Mouse (Mus musculus): ENCODE results near the gene Ms4a4d.
"Not testable (repeated sequence)": the region's sequence is repeated elsewhere in the genome, so short reads cannot be mapped to it uniquely, and the experiment has no call there.

Ms4a4d gene

DNA sequence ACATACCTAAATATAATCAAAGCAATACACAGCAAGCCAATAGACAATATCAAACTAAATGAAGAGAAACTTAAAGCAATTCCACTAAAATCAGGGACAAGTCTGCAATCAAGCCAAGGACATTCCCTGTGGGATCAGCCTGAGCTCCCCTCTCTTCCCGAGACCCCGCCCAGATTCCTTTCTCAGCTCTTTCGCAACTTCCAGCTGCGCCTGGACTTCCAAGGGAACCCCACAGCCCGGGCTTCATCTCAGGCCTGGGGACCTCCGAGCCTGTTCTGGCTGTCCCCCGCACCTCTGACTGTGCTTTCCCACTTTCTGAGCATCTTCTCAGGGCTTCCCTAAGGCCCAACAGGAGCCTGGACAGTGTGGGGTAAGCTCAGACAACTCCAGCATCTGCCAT lies at the start of gene Ms4a4d:
TSS of gene Ms4a4d (plus strand) at position 209 of the 400 bp plus-strand sequence.
- DNase-seq (ENCODE audit: low spot score in 2 of 2): no peak

DNA sequence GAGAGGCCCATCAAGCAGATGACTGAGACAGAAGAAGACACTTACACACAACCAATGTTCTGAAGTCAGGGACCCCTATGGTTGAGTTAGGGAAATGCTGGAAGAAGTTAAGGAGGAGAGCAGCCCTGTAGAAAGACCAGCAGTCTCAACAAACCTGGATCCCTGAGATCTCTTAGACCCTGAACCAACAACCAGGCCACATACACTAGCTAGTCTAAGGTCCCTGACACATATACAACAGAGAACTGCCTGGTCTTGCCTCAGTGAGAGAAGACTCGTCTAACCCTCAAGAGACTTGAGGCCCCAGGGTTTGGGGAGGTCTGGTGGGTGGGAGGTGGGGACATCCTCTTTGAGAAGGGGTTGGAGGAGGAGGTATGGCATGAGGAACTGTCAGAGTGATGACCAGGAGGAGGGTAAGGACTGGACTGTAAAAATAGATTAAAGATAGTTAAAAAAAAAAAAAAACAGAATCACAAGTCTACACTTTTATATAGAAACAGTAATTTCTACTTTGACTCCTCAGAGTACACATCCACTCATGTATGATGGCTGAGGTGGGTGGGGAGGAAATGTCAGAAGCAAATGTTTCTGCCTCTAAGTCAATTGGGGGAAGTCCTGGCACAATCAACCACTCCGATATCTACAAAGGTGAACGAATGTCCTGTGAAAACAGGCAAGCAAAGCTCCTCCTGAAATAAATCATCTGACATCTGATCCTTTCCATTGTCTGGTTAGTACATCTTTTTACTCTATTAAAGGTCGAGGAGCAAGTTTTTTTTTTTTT lies 45.0 kb upstream of the Ms4a4d start:
- no peak for DNase-seq (ENCODE audit: low spot score in 2 of 2)

DNA sequence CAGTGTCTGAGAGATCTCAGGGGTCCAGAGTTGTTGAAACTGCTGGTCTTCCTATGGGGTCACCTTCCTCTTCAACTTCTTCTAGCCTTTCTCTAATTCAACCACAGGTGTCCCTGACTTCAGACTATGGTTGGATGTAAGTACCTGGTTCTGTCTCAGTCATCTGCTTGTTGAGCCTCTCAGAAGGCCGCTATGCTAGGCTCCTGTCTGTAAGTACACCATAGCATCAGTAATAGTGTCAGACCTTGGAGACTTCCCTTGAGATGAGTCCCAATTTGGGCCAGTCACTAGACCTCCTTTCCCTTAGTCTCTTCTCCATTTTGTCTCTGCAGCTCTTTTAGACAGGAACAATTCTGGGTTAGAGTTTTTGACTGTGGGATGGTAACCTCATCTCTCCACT lies 43.9 kb upstream of the Ms4a4d start:
- no peak for DNase-seq (ENCODE audit: low spot score in 2 of 2)

DNA sequence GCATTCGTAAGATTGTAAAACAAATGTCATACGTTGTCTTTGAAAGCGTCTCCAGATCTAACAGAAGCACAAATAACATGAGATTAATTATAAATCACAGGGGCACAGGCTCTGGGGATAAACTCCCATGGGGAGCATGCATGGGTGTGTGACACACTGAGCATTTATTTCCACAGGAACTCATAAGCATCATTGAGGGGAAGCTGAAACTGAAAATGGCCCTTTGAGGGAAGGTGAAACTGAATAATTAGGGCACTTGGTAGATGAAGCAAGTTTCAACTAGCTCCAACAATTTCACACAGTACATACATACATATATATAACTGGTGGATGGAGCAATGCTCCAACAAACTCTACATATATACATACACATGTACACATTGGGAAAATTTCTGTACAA lies 42.1 kb upstream of the Ms4a4d start:
- DNase-seq (ENCODE audit: low spot score in 2 of 2): no peak

DNA sequence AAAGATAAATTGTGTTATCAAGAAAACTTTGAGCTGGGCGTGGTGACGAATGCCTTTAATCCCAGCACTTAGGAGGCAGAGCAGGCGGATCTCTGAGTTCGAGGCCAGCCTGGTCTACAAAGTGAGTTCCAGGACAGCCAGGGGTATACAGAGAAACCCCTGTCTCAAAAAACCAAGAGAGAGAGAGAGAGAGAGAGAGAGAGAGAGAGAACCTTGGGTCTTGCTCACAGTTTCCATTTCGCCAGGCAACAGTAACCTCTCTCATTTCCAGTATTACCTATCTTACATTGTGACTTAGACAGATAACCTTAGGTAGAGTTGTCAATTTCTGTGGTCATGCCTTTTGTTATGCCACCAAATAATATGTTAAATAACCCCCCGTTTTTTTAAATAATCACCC lies 40.2 kb upstream of the Ms4a4d start:
- no peak for DNase-seq (ENCODE audit: low spot score in 2 of 2)

DNA sequence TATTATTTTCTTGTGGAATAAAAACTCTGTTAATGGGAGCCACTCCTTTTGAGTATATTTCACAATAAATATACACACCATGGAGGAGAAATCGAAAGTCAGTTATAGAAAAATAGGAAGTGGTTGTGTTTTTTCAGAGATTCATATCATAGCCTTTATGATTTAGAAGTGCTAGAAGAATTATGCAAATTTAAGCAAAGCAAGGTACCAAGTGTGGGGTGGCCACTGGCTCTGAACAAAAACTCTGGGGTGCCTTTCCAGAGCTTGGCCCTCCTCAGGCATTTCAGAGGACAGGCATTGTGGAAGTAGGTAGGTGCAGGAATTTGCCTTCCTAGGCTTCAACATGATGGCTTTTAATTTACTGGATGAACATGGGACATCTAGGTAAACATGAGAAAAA lies 39.3 kb upstream of the Ms4a4d start:
- DNase-seq (ENCODE audit: low spot score in 2 of 2): not testable (repeated sequence)

DNA sequence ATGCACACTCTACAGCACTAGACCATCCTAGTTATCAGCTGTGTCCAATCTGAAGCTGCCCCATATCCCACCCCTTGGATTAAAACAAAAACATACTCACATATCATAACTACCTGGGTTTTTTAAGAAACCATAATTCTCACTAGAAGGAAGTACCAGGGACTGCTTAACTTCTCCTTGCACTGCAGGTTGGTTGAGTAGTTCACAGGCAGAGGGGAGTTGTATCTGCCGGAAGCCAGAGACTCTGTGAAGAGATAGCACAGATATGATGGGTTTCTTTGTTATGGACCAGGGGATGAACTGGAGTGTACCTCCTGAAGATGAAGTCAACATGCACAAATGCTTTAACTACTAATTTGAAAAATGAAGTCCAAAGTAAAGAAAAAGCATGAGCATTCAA lies 35.8 kb upstream of the Ms4a4d start:
- no peak for DNase-seq (ENCODE audit: low spot score in 2 of 2)

DNA sequence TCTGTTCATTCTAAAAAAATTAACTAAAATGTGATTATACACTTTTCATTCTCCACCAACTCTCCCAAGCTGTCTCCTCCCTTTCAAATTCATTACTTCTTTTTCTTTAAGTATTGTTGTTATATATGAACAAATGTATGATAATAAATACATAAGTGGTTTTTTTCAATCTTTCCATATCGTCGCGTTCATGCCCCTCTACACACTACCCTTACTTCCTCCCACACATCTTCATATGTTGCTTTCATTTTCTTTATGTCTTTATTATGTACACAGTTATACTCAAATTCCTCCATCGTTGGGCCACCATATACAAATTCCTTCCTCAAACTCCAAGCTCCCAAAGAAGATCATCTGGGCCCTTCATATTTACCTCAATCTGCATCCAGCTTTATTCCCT lies 35.3 kb upstream of the Ms4a4d start:
- DNase-seq (ENCODE audit: low spot score in 2 of 2): no peak

DNA sequence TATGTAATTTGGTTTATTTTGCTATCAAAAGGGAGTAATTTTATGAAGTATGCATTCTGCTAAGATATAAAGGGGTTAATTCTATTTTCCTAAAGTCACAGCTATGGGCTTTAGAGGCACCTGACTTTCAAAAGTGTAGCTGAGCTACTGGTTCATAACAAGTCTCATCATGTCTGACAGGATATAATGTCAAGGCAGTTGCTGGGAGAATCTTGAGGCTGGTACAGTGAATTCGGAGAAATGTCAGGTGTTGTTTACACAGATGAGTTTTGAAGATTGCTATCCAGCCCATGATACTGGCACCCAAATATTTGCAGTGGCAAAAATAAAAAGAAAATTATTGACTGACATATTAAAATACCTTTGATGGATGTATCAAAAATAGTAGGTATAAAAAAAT lies 31.7 kb upstream of the Ms4a4d start:
- no peak for DNase-seq (ENCODE audit: low spot score in 2 of 2)

DNA sequence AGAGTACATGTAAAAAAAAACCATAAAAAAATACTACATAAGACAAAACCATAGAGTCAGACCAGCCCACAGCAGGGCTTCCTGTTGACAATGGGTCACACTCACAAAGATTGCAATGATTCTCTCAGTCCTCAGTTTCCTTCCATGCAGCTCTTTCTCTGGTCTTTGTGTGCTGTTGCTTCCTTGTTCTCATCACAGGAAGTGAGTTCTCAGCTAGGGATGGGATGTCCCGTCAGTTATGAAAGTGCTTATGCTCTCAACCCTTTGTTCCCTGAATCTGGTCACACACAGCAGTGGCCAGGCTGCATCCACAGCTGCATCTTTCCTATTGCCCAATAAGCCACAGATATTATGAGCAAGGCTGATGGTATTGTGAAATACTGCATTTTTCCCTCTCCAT lies 23.1 kb upstream of the Ms4a4d start:
- no peak for DNase-seq (ENCODE audit: low spot score in 2 of 2)

DNA sequence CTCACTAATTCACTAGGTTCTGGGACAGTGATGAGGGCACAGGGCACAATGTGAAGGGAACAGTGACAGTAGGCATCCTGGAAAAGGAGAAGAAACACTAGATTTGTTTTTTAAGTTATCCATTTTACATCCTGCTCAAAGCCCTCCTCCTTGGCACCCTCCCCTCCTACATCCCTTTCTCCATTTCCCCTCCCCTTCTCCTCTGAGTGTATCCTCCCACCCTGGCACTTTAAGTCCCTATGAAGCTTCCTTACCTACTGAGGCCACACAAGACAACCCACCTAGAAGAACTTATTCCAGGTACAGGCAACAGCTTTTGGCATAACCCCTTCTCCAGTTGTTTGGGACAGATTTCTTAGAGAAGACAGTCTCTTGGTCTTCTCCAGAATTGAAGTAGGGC lies 20.4 kb upstream of the Ms4a4d start, which contains the start of gene Ms4a6b:
TSS of gene Ms4a6b (plus strand) at position 267 of the 400 bp plus-strand sequence.
- no peak for DNase-seq (ENCODE audit: low spot score in 2 of 2)

DNA sequence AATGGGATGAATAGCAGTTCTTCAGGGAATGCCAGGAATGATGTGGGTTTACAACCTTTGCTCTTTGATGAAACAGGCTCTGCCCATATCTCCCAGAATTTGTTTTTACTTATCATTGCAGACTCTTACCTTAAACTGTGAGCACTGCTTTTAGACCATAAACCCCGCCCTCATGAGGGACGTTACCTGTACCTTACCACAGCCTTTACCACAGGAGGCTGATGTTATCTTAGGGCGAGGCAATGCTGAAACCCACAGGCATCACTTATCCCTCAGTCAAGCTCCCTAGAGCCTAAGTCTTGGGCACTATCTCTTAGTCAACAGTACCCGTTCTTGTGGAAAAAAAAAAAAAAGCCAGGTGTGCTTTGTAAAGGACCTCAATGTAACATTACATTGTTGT lies 19.8 kb upstream of the Ms4a4d start:
- DNase-seq (ENCODE audit: low spot score in 2 of 2): no peak

DNA sequence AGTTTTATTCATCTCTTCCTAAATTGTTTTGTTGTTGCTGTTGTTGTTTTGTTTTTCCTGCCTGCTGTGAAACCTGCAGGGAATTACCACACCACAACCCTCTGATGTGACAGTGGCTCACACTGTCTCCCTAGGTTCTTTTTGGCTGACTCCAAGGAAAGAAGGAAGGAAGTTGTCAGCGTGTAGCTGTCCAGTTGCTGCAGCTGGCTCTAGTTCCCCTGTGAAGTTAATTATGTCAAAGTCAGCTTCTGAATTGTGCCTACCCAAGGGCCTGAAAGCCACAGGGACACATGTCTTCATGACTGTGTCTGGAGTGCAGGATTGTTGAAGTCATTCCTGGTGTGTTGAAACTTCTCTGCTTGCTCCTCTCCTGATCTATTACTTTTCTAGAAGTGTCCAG lies 19.2 kb upstream of the Ms4a4d start:
- not testable (repeated sequence) for DNase-seq (ENCODE audit: low spot score in 2 of 2)

DNA sequence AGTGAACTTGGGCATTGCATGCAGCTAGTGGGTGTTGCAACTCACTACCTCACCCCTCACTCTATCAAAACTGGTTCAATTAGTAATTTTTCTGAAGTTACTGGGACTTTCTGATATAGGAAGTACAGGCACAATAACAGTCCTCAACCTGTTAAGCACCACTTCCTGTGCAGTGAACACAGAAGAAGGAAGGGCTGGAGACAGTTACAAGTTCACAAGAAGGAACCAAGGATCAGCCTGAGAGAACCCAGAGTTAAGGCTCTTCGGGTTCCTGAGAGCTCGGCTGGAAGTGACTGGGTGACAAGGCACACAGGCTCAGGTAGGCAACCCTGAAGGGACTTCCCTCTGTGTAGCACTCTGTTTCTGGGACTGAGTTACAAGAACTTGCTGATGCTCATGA lies 18.2 kb upstream of the Ms4a4d start:
- not testable (repeated sequence) for DNase-seq (ENCODE audit: low spot score in 2 of 2)

DNA sequence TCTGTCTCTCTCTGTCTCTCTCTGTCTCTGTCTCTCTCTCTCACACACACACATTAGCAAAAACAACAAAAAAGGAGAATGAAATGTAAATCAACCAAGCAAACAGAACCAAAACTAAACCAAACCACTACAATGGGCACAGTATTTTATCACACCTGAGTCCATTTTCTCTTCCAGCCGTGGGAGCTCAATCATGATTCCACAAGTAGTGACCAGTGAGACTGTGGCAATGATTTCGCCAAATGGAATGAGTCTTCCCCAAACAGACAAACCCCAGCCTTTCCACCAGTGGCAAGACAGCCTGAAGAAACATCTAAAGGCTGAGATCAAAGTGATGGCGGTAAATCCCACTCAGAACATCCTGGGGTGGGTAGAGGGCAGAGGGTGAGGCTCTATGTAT lies 16.5 kb upstream of the Ms4a4d start:
- no peak for DNase-seq (ENCODE audit: low spot score in 2 of 2)

DNA sequence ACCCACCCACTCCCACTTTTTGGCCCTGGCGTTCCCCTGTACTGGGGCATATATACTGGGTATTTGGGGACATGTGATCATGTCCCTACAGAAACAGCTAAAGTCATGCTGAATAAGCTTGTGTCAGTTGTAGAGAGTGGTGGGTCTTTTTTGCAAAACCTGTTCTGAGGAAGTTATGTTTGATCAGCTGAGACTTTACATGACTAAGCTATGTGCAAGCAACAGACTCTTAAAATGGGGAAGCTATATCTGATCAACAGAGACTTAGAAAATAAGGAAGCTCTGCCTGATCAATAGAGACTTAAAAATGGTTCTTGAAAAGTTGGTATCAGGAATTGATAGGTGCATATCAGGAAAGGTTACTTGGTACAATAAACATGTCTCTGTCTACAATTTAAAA lies 3.2 kb upstream of the Ms4a4d start:
- DNase-seq (ENCODE audit: low spot score in 2 of 2): no peak

DNA sequence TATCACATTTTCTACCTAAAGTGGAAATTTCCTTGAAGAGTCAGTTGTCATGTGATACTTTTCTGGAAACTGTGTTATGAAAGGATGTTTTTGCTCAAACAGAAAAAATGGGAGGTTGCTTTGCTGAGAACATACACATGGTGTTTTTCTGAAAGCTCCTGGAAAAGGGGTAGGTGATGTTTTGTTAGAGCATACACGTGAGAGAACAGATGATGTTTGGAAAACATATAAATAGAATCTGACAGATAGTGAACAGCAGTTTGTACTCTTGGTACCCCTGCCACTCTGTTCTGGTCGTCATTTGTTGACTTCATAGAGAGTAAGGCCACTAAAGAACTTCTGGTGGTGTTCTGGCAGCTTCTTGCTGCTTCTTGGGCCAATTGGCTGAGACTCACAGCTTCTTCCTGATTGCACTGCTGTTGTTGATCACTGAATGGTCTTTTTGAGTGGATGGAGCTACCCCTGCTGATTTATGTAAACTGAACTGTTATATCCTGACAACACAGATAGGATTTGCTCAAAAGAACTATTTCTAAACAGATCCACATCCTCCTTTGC lies 2.6 kb upstream of the Ms4a4d start:
- DNase-seq (ENCODE audit: low spot score in 2 of 2): no peak

DNA sequence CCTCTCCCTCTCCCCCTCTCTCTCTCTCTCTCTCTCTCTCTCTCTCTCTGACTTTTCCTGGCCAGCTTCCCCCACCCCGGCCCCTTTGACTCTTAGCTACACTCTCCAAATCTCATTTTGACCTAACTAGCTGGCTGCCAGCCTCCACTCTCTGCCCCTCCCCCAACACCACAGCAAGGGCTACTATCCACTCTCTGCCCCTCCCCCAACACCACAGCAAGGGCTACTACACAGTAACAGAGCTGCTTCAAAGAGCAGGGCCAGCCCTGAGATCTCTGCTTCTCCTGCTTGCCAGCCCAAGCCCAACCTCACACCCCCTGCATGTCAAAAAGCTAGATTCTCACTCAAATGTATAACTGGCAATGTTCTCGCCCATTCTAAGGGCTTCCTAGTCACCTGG lies 735 bp downstream of the Ms4a4d start:
- DNase-seq (ENCODE audit: low spot score in 2 of 2): no peak

DNA sequence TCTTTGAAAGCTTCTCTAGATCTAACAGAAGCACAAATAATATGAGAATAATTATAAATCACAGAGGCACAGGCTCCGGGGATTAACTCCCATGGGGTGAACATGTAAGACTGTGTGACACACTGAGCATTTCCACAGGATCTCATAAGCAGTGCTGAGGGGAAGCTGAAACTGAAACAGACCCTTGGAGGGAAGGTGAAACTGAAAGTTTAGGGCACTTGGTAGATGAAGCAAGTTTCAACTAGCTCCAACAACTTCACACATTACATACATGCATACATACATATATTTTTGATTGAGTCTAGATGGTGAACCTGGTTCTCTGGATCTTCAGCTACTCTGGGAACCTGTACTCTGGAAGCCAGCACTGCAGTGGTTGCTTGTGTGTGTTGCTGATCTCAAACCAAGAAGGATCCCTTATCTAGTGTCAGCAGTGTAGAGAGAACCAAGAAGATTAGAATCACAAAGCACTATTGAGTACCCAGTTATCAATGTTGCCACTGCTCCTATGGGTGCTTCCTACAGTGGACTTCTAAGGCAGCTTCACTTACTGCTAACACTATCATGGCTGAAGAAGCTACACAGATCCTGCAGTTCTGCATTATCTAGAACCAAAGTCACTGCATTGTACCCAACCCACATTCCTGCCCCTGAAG lies 3.7 kb downstream of the Ms4a4d start:
- DNase-seq (ENCODE audit: low spot score in 2 of 2): not testable (repeated sequence)

DNA sequence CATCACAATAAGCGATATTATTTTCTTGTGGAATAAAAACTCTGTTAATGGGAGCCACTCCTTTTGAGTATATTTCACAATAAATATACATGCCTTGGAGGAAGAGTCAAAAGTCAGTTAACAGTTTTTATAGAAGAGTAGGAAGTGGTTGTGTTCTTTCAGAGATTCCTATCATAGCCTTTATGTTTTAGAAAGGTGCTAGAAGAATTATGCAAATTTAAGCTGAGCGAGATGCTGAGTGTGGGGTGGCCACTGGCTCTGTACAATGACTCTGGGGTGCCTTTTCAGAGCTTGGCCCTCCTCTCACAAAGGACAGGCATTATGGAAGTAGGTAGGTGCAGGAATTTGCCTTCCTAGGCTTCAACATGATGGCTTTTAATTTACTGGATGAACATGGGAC lies 7.8 kb downstream of the Ms4a4d start:
- DNase-seq (ENCODE audit: low spot score in 2 of 2): not testable (repeated sequence)

DNA sequence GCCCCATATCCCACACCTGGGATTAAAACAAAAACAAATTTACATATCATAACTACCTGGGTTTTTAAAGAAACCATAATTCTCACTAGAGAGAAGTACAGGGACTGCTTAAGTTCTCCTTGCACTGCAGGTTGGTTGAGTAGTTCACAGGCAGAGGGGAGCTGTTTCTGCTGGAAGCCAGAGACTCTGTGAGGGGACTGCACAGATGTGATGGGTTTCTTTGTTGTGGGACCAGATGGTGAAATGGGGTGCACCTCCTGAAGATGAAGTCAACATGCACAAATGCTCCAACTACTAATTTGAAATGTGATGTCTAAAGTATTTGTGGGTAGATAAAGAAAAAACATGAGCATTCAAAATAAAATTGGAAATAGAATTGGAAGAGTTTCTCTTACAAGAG lies 11.3 kb downstream of the Ms4a4d start:
- no peak for DNase-seq (ENCODE audit: low spot score in 2 of 2)

DNA sequence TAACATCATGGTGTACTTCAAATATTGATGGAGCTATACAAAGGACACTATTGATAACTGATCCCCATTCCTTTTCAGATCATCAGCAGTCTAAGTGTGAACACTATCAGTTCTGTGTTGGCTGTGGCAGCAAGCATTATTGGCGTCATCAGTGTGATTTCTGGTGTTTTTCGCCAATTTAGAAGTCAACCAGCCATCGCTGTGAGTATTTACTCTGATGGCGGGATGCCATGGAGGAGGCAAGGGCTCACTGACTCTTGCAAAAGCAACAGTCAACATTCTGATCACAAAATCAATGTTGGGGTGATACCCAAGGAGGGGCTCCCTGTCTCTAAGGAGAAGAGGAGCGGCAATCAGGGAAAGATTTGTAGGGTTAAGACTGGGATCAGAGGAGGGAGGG lies 18.1 kb downstream of the Ms4a4d start:
- DNase-seq (ENCODE audit: low spot score in 2 of 2): no peak

DNA sequence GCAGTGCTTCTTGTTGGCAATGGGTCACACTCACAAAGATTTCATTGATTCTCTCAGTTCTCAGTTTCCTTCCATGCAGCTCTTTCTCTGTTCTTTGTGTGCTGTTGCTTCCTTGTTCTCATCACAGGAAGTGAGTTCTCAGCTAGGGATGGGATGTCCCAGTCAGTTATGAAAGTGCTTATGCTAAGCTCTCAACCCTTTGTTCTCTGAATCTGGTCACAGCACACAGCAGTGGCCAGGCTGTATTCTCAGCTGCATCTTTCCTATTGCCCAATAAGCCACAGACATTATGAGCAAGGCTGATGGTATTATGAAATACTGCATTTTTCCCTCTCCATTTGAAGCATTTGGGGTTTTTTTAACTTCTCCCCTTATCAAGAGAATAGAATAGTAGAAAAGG lies 23.0 kb downstream of the Ms4a4d start:
- DNase-seq (ENCODE audit: low spot score in 2 of 2): not testable (repeated sequence)

All from frontal cortex, postnatal 14 days (tissue).